Mouse (Mus musculus): ENCODE results near the gene Erfe. TPM values are rescaled to one million over a fixed set of nuclear protein-coding genes. Genes with fewer than 3 reads are reported as not detected.

The Erfe gene
- total RNA-seq (2017): 0.29 to 0.48 TPM in 2 of 3 replicates, not detected in the other

GRCm38 (mm10) chr1:91366215-91367108 is at the start of gene Erfe:
Gene Erfe (plus strand): TSS chr1:91366430.
- ATAC-seq (replicated peaks; ENCODE audit: insufficient number of reproducible peaks, low FRiP score, low TSS enrichment, poor library complexity, severe bottlenecking): no peak

- no peak for ATAC-seq (replicated peaks; ENCODE audit: insufficient number of reproducible peaks, low FRiP score, low TSS enrichment, poor library complexity, severe bottlenecking)
These were observed 48.6 kb upstream of the Erfe start for GRCm38 (mm10) chr1:91317656-91318055.

GRCm38 (mm10) chr1:91321760-91322438 is 44.3 kb upstream of the Erfe start, which contains the start of gene Espnl:
Gene Espnl (plus strand): TSS chr1:91322075.
- ATAC-seq (replicated peaks; ENCODE audit: insufficient number of reproducible peaks, low FRiP score, low TSS enrichment, poor library complexity, severe bottlenecking): no peak

DNA sequence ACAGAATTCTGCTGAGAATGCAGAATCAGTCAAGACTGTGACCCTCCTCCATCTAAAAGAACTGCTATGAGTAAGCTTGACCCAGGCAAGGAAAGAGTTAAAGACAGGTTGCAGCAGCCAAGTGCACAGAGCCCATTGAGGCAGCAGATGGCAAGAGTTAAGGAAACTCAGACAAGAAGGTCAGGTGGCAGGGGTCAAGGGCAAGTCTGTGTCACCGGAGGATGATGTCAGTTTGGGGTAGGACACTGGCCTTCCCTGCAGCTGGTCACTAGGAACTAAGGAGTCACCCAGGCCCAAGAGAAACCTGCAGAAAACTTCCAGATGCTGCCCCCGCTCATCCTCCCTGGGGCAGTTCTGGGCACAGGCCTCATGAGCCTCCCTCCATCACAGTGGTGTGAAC is 41.6 kb upstream of the Erfe start:
- no peak for ATAC-seq (replicated peaks; ENCODE audit: insufficient number of reproducible peaks, low FRiP score, low TSS enrichment, poor library complexity, severe bottlenecking)

GRCm38 (mm10) chr1:91325488-91326042 is 40.7 kb upstream of the Erfe start:
- ATAC-seq (replicated peaks; ENCODE audit: insufficient number of reproducible peaks, low FRiP score, low TSS enrichment, poor library complexity, severe bottlenecking): no peak

- no peak for ATAC-seq (replicated peaks; ENCODE audit: insufficient number of reproducible peaks, low FRiP score, low TSS enrichment, poor library complexity, severe bottlenecking)
These were observed 34.1 kb upstream of the Erfe start for GRCm38 (mm10) chr1:91332102-91332501.

DNA sequence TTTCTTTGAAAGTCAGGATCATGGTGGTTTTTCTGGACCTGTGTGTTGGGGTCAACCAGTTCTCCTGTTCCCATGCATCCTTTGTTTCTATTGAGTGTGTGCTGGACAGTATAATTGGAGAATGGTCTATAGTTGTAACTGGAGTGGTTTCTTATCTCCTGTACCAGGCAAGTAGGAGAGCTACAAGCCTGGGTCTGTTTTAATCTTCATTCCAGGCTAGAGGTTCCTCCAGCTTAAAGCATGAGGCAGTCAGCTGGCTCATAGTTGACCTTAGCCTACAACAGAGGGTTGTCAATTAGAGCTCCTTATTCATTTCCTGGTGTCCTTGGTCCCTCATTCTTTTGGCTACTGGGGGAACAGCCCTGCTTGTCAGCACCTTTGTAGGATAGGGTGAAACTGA is 32.6 kb upstream of the Erfe start:
- ATAC-seq (replicated peaks; ENCODE audit: insufficient number of reproducible peaks, low FRiP score, low TSS enrichment, poor library complexity, severe bottlenecking): no peak

GRCm38 (mm10) chr1:91337355-91337754 is 28.9 kb upstream of the Erfe start:
- no peak for ATAC-seq (replicated peaks; ENCODE audit: insufficient number of reproducible peaks, low FRiP score, low TSS enrichment, poor library complexity, severe bottlenecking)

DNA sequence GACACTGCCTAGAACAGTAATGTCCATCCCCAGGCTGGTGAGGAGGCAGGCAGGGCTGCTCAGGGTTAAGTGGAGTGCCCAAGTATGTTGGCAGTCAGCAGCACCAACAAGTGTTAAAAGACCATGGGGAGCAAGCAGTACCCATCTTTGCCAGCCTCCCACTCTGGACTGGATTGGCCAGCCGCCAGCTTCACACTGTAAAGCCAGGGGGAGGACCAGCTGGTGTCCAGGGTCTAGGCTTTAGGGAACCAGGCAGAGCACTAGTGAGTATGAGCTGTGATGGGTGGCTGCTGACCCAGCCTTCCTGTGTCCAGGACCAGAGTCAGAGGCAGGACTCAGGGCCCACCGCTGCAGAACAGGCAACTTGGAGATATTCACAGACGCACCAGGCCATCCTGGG is 22.2 kb upstream of the Erfe start:
- no peak for ATAC-seq (replicated peaks; ENCODE audit: insufficient number of reproducible peaks, low FRiP score, low TSS enrichment, poor library complexity, severe bottlenecking)

DNA sequence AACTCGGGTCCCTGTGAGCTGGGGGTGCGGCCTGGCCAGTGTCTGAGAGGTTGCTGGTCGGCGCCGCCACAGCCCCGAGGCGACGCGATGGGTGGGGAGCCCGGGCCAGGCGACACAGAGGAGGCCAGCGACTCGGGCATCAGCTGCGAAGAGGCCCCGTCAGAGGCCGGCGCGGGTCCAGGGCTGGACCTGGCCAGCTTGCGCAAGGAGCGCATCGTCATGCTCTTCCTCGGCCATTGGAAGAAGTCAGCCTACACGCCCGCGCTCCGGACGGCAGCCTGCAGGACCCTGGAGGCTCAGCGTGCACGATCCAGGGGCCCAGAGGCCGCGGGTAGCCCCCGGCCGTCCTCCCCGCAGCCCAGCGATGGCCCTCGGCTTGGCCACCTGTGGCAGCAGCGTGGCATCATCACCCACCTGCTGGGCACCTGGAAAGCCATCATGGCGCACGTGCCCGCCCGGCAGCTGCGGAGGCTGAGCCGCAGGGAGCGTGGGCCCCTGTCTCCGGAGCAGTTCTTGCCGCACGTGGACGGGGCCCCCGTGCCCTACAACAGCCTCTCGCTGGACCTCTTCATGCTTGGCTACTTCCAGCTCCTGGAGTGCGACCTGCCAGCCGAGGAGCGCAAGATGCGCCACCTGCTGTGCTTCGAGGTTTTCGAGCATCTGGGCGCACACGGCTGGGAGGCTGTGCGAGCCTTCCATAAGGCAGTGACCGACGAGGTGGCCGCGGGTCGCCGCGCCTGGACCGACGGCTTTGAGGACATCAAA is 21.1 kb upstream of the Erfe start:
- ATAC-seq (replicated peaks; ENCODE audit: insufficient number of reproducible peaks, low FRiP score, low TSS enrichment, poor library complexity, severe bottlenecking): no peak

DNA sequence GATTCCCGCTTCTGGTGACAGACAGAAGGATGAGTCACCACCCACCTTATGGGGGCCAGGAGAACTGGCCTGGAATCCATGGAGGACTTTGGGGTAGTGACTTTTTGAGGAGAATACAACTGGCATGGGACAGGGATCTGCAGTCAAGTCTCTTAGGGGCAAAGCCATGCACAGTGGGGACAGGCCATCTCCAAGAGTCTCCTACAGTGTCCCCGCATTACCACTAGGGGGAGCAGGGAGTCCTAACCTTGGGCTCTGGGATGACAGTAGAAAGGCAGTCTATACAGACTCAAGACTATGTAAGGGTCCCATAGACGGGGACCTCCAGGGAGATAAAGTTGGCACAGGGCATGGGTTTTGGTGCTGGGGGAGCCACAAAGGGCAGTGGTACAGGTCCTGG is 19.3 kb upstream of the Erfe start:
- ATAC-seq (replicated peaks; ENCODE audit: insufficient number of reproducible peaks, low FRiP score, low TSS enrichment, poor library complexity, severe bottlenecking): peak; percentile 83

DNA sequence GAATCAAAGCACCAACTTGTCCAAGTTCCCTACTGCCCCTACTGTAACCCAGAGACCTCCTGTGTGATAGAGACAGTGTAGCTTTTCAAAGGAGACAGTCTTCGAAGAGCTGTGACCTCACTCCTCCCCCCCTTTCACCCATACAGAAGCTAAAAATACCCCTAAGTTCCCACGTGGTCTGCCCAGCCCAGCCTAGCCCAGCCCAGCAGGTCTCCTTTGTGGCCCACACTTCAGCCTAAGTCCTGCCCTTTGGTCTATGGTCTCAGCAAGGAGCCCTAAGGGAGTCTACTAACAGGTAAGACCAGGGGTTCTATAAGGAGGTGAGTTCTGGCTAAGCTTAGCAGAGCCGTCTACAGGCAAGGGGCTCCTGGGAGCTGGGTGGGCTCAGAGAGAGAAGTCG is 15.4 kb upstream of the Erfe start, which contains the start of gene Klhl30:
Gene Klhl30 (plus strand): TSS at position 176 of the 400 bp plus-strand sequence.
- ATAC-seq (replicated peaks; ENCODE audit: insufficient number of reproducible peaks, low FRiP score, low TSS enrichment, poor library complexity, severe bottlenecking): no peak

DNA sequence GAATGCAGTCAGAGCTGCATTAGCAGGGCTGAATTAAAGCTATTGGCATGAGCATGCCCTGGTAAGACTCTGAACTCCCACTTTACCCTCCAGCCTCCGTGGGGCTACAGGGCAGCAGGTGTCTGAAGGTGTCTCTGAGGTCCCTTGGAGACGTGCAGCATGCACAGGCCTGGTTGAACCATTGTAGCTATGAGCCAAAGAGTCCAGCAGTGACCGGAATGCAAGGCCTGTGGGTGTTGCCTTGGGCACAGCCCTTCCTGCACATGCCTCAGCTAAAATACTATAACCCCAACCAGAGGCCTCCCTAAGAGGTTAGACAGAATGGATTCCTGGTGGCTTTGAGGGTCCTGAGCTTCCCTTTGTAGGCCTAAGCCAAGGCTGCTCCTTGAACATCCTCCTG is 15.0 kb upstream of the Erfe start:
- ATAC-seq (replicated peaks; ENCODE audit: insufficient number of reproducible peaks, low FRiP score, low TSS enrichment, poor library complexity, severe bottlenecking): no peak

DNA sequence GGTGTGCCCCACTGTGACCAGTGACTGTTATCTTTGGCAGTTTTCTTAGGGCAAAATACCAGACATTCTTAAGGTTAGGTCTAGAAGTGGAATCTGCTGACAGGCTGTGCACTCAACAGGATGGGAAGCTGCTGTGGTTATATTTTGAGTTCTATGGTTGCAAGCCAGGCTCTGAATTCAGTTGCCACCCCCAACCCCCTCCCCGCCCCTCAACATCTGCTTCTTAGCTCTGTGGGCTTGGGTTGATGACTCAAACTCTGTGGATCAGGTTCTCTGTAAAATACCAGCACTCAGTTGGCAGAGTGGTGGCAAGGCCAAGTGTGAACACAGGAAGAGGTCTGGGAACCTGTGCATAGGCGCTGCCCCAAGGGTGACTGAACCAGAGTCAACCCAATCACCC is 14.0 kb upstream of the Erfe start:
- ATAC-seq (replicated peaks; ENCODE audit: insufficient number of reproducible peaks, low FRiP score, low TSS enrichment, poor library complexity, severe bottlenecking): no peak

GRCm38 (mm10) chr1:91356105-91356504 is 10.1 kb upstream of the Erfe start:
- ATAC-seq (replicated peaks; ENCODE audit: insufficient number of reproducible peaks, low FRiP score, low TSS enrichment, poor library complexity, severe bottlenecking): no peak

DNA sequence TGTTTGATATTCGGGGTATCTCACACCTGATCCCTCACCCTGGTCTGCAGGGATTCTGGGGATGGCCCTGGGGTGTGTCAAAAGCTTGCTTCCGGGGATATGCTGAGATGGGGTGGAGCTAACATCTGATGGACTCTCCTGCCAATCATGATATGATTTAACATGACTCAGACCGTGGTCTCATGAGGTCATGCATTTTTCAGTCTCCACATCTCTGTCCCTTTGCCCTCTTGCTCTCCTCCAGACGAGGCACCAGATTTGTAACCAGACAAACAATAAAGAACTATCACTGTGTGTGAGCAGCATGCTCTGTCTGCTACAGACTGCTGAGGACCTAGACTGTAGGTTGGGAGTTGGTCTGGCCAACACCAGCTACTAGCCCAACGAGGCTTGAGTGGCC is 4.1 kb upstream of the Erfe start:
- ATAC-seq (replicated peaks; ENCODE audit: insufficient number of reproducible peaks, low FRiP score, low TSS enrichment, poor library complexity, severe bottlenecking): no peak

- ATAC-seq (replicated peaks; ENCODE audit: insufficient number of reproducible peaks, low FRiP score, low TSS enrichment, poor library complexity, severe bottlenecking): no peak
These were observed 1.2 kb upstream of the Erfe start for GRCm38 (mm10) chr1:91364822-91365644.

- no peak for ATAC-seq (replicated peaks; ENCODE audit: insufficient number of reproducible peaks, low FRiP score, low TSS enrichment, poor library complexity, severe bottlenecking)
These were observed 415 bp upstream of the Erfe start for GRCm38 (mm10) chr1:91365816-91366214.

Measured in monocyte, adult 5-6 weeks (primary cell).